ENCODE assay signal across 9 mouse cellular contexts in the genomic region with DNA sequence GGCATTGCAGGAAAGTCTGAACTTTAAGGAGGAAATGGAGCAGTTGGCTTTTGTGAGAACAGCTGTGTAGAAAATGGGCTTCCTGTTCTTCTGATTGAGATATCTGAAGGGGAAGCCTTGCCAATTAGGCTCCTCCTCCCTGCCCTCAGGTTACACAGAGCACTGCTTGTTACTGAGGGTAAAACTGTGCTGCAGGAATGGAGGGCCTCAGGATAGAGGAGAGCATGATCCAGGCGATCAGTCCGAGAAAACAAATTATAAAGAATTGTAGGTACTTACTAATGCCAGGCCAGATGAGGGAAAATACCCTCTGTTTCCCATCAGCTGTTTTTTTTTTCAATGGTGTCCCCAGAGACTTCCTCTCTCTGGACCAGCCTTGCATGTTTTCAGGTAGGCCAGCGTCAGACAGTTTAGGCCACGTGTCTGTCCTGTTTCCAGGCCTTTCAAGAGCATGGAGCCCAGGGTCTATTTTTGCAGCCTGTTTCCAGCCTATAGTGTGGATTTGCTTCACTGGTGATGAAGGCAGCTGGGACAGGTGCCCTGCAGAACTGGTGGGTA.
DNase-seq lines count a peak whose midpoint lies in the region; ATAC-seq lines count a peak whose summit lies in the region.
"Had no signal": no experiment of that assay in that cellular context is flagged by ENCODE, and none has a peak within 500 bp of the region (broad histone marks: within the 10 kb centered on the region; RNA-seq: fewer than 3 reads in every experiment).

No protein-coding gene starts in this region.

- peak; percentile 63; the same call in 1 of the 2 replicates for ATAC-seq in hindbrain, embryonic 12.5 days (ENCODE audit: low FRiP score)
- ATAC-seq in hindbrain, embryonic 14.5 days (ENCODE audit: low FRiP score): no peak; the same call in 1 of the 2 replicates
- ATAC-seq in activated CD4-positive, CD25-positive, alpha-beta regulatory T cell, adult 4 months: peak; percentile 94
- ATAC-seq in midbrain, embryonic 15.5 days (replicated peaks): peak; percentile 74; the same call in 1 of the 2 replicates

- no peak overlapping the region for H3K4me3 ChIP-seq in hindbrain, embryonic 12.5 days
- no peak overlapping the region for H3K4me3 ChIP-seq in hindbrain, embryonic 14.5 days (replicated peaks; ENCODE audit: low read length)
- H3K4me3 ChIP-seq in midbrain, embryonic 15.5 days: no peak overlapping the region
- H3K4me3 ChIP-seq: embryonic facial prominence, embryonic 13.5 days had no signal

- H3K27me3 ChIP-seq in hindbrain, embryonic 12.5 days: no peaks in the 10 kb centered on the region
- no peaks in the 10 kb centered on the region for H3K27me3 ChIP-seq in hindbrain, embryonic 14.5 days (ENCODE audit: control insufficient read depth, insufficient read depth, low read length)
- no peaks in the 10 kb centered on the region for H3K27me3 ChIP-seq in midbrain, embryonic 15.5 days (replicated peaks)
- H3K27me3 ChIP-seq: embryonic facial prominence, embryonic 13.5 days had no signal

- no peak overlapping the region for H3K4me2 ChIP-seq in hindbrain, embryonic 12.5 days (replicated peaks)
- H3K4me2 ChIP-seq in hindbrain, embryonic 14.5 days (replicated peaks): no peak overlapping the region
- no peak overlapping the region for H3K4me2 ChIP-seq in midbrain, embryonic 15.5 days
- H3K4me2 ChIP-seq: embryonic facial prominence, embryonic 13.5 days had no signal

- no peaks in the 10 kb centered on the region for H3K36me3 ChIP-seq in hindbrain, embryonic 12.5 days
- H3K36me3 ChIP-seq in hindbrain, embryonic 14.5 days (replicated peaks; ENCODE audit: control insufficient read depth, insufficient read depth): no peaks in the 10 kb centered on the region
- no peaks in the 10 kb centered on the region for H3K36me3 ChIP-seq in midbrain, embryonic 15.5 days (replicated peaks)
- H3K36me3 ChIP-seq: embryonic facial prominence, embryonic 13.5 days had no signal

- DNase-seq in hindbrain, embryonic 14.5 days (ENCODE audit: low spot score): no peak
- DNase-seq in kidney, postnatal 14 days: peak; percentile 7
- no peak for DNase-seq in left cerebral cortex, adult 9 months (ENCODE audit: low spot score in 2 of 2)
- no peak for DNase-seq in testis, postnatal 14 days (ENCODE audit: low spot score)
- DNase-seq in retina, embryonic 14.5 days (ENCODE audit: low spot score): no peak

- no peak overlapping the region for H3K9ac ChIP-seq in hindbrain, embryonic 12.5 days
- no peak overlapping the region for H3K9ac ChIP-seq in hindbrain, embryonic 14.5 days
- H3K9ac ChIP-seq in midbrain, embryonic 15.5 days: no peak overlapping the region
- H3K9ac ChIP-seq: embryonic facial prominence, embryonic 13.5 days had no signal

- 0 out of 2 replicates have a peak, but pooled peaks cover 5% of the 10 kb centered on the region for H3K4me1 ChIP-seq in hindbrain, embryonic 12.5 days
- peaks cover 6% of the 10 kb centered on the region; the same call in 1 of the 2 replicates for H3K4me1 ChIP-seq in hindbrain, embryonic 14.5 days (replicated peaks; ENCODE audit: control insufficient read depth, insufficient read depth, low read length)
- peaks cover 9% of the 10 kb centered on the region; the same call in 1 of the 2 replicates for H3K4me1 ChIP-seq in midbrain, embryonic 15.5 days

- 61% methylated on average over 4 of the region's 4 CpGs for WGBS in hindbrain, embryonic 12.5 days
- 59% methylated on average over 4 of the region's 4 CpGs for WGBS in hindbrain, embryonic 14.5 days
- 50% methylated on average over 4 of the region's 4 CpGs for WGBS in midbrain, embryonic 15.5 days

- H3K9me3 ChIP-seq in hindbrain, embryonic 12.5 days (replicated peaks): no peaks in the 10 kb centered on the region
- no peaks in the 10 kb centered on the region for H3K9me3 ChIP-seq in hindbrain, embryonic 14.5 days (ENCODE audit: control insufficient read depth, low read length)
- H3K9me3 ChIP-seq in midbrain, embryonic 15.5 days: no peaks in the 10 kb centered on the region
- H3K9me3 ChIP-seq: embryonic facial prominence, embryonic 13.5 days had no signal

- H3K27ac ChIP-seq in hindbrain, embryonic 12.5 days: no peak overlapping the region
- H3K27ac ChIP-seq in hindbrain, embryonic 14.5 days: no peak overlapping the region
- H3K27ac ChIP-seq in midbrain, embryonic 15.5 days: no peak overlapping the region
- H3K27ac ChIP-seq: embryonic facial prominence, embryonic 13.5 days had no signal
